Mouse (Mus musculus): ENCODE measurements around the gene Ctsw. TPM values are rescaled to one million over a fixed set of nuclear protein-coding genes. Genes with fewer than 3 reads are reported as not detected.

Ctsw gene
- polyA plus RNA-seq (2016; fragmentation: Nextera tagmentation; extraction: Ambion mirVana), result 3.6 and 3.9 TPM in 2 replicates

DNA sequence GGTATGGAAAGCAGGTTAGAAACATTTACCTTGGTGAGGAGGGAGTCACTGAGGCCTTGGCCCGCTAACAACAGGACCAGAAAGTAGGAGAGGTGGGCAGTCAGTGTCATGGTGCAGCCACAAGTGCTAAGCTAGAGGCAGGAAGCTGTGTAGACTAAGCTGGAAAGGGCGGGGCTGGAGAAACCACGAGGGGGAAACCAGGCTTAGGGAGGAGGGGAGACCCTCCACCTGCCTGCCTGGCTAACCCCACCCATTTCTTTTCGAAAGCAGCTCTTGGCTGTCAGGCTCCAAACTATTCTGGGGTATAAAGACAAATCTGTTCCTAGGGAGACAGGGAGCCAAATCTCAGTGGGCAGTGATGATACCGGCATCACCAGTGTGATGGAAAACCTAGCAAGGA lies at the start of gene Ctsw:
TSS of gene Ctsw (minus strand) at position 134 of the 400 bp plus-strand sequence.
- no peak for ATAC-seq (ENCODE audit: low FRiP score, low read depth)
- H3K27me3 ChIP-seq, result no peaks in the 10 kb centered on the region
- H3K9me3 ChIP-seq, result no peaks in the 10 kb centered on the region
- no peak within 1 kb of the TSS for H3K9ac ChIP-seq (replicated peaks)
- no peak within 1 kb of the TSS for H3K4me2 ChIP-seq (replicated peaks)
- peaks cover 35% of the 10 kb centered on the region for H3K36me3 ChIP-seq
- no peak within 1 kb of the TSS for H3K4me3 ChIP-seq
- H3K27ac ChIP-seq (replicated peaks), result no peak within 1 kb of the TSS
- 59% methylated on average over 5 of the region's 5 CpGs for WGBS
- H3K4me1 ChIP-seq, result peaks cover 10% of the 10 kb centered on the region

DNA sequence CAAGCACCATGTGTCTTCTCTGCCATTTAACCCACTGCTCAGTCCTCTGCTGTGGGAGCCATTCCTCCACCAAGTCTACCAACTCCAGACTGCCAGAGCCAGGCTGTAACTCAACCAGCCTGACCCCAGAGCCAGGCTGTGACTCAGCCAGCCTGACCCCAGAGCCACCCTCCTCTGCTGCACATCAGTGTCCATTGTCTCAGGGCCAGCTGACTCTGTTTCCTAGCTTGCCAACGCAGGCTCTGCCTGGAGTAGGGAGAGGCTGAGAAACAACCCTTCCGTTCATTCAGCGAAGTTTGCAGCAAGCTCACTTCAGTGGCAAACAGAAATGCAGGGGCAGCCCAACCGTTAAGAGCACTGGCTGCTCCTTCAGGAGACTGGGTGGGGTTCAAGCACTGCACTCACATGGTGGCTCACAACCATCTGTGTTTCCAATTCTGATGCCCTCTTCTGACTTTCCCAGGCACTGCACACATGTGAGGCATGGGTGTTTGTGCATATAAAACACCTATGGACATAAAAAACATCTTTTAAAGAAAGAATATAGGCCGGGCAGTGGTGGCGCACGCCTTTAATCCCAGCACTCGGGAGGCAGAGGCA lies 48.7 kb upstream of the Ctsw start:
- Histone ChIP-seq H3K4me3 (no peak overlapping the region), H3K27me3 (no peaks in the 10 kb centered on the region), H3K9me3 (no peaks in the 10 kb centered on the region), H3K27ac (replicated peaks) (no peak overlapping the region), H3K9ac (replicated peaks) (no peak overlapping the region), H3K4me1 (peaks cover 3% of the 10 kb centered on the region; the same call in 1 of the 2 replicates), H3K4me2 (replicated peaks) (no peak overlapping the region), H3K36me3 (no peaks in the 10 kb centered on the region)
- no peak for ATAC-seq (ENCODE audit: low FRiP score, low read depth)
- WGBS, result 83% methylated on average over 8 of the region's 8 CpGs

DNA sequence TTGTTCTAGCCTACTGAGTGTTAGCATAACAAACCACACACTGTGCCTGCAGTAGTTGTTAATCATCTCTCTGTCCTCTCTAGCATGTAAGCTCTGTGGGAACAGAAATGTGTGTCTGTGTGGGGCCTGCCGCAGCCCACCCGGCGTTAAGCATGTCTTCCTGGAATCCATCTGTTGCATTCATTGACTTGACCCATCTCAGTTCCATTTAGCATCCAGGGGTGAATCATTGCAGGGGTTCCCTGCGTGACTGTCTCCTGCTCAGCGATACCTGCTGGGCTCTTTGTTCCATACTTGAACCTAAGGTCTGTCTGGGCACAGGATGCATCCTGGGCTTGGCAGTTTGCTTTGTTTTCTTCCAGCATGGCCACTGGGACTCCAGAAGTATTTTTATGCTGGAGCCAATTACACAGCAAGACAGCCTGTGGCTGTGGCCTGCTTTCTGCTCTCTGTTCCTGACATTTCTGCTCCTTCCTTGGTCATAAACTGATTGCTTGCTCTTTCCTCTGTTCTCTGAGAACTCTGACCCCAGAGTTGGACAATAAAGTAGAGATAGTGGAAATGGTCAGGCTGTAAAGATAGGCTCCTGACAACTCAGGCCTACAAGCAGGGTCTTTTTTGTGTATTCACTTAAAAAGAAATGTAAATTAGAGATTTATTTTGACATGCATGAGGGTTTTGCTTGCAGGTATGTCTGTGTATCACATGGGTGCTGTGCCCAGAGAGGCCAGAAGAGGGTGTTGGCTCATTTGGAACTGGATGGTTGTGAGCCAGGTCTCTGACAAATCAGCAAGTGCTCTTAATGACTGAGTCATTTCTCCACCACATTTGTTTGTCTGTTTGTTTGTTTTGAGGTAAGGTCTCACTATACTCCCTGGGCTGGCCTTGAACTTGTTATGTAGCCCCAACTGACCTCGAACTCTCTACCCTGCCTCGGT lies 47.8 kb upstream of the Ctsw start:
- no peak overlapping the region for H3K4me3 ChIP-seq
- no peaks in the 10 kb centered on the region for H3K9me3 ChIP-seq
- H3K4me2 ChIP-seq (replicated peaks), result no peak overlapping the region
- no peaks in the 10 kb centered on the region for H3K36me3 ChIP-seq
- 71% methylated on average over 7 of the region's 7 CpGs for whole genome bisulfite sequencing
- no peak overlapping the region for H3K27ac ChIP-seq (replicated peaks)
- no peak for ATAC-seq (ENCODE audit: low FRiP score, low read depth)
- H3K27me3 ChIP-seq, result no peaks in the 10 kb centered on the region
- H3K4me1 ChIP-seq, result peaks cover 6% of the 10 kb centered on the region
- H3K9ac ChIP-seq (replicated peaks), result no peak overlapping the region

DNA sequence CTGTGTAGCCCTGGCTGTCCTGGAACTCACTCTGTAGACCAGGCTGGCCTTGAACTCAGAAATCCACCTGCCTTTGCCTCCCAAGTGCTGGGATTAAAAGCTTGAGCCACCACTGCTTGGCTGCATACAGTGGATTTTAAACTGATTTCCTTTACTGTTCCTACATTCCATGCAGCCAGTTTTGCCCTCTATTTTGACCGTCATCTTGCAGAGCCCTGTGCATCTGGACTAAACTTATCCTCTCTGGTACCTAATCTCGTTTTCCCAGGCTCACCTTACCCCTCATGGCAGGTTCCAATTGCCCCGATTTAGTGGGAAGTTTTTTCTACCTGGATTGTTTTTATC lies 44.7 kb upstream of the Ctsw start:
- no peak for ATAC-seq (ENCODE audit: low FRiP score, low read depth)
- no peak overlapping the region for H3K4me3 ChIP-seq
- H3K27me3 ChIP-seq, result no peaks in the 10 kb centered on the region
- WGBS, result 92% methylated on average over 3 of the region's 3 CpGs
- H3K4me1 ChIP-seq, result peaks cover 21% of the 10 kb centered on the region
- peaks cover 7% of the 10 kb centered on the region; the same call in 1 of the 2 replicates for H3K9me3 ChIP-seq
- no peaks in the 10 kb centered on the region for H3K36me3 ChIP-seq
- H3K9ac ChIP-seq (replicated peaks), result no peak overlapping the region
- H3K27ac ChIP-seq (replicated peaks), result no peak overlapping the region
- no peak overlapping the region for H3K4me2 ChIP-seq (replicated peaks)

DNA sequence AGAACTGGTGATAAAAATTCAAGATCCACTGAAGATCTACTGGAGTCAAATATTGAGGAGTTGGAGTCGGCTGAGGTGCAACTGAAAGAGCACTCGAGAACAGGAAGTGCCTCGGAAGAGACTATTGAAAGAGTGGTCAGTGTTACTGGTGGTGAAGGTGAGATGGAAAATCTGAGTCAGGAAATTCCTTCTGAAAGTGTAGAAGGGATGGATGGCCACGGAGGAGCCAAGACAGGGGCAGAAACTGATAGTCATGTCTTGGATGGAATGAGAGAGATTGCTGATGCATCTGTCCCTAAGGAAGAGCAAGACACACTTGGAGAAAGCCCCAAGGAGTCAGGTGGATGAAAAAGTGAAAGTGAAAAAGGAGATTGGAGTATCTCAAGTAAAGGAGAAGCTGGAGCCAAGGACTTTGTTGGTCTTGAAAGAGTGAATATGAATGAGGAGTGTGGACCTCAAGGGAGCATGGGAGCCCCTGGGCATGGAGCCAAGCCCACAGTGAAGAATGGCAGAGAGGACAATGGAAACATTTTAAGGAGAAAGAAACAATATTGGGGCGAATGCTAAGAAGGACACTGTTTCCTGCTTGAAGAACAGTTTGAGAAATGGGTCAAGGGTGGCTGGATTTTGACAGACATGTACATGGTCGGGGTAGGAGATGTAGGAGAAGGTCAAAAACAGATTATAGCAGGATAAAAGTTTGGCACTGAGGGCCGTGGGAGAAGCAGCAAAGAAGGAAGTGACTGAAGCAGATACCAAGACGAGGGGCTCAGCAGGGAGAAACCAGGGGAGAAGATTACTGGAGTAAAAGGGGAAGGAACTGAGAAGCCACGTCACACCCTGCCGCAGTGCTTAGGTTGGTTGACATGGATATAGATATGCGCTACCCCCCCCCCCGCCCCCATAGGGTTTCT lies 44.0 kb upstream of the Ctsw start:
- Histone ChIP-seq H3K9ac (replicated peaks) (no peak overlapping the region), H3K4me3 (no peak overlapping the region), H3K36me3 (no peaks in the 10 kb centered on the region), H3K9me3 (peaks cover 7% of the 10 kb centered on the region; the same call in 1 of the 2 replicates), H3K4me1 (peaks cover 21% of the 10 kb centered on the region), H3K27me3 (no peaks in the 10 kb centered on the region), H3K4me2 (replicated peaks) (no peak overlapping the region), H3K27ac (replicated peaks) (no peak overlapping the region)
- WGBS, result 82% methylated on average over 12 of the region's 12 CpGs
- no peak for ATAC-seq (ENCODE audit: low FRiP score, low read depth)

DNA sequence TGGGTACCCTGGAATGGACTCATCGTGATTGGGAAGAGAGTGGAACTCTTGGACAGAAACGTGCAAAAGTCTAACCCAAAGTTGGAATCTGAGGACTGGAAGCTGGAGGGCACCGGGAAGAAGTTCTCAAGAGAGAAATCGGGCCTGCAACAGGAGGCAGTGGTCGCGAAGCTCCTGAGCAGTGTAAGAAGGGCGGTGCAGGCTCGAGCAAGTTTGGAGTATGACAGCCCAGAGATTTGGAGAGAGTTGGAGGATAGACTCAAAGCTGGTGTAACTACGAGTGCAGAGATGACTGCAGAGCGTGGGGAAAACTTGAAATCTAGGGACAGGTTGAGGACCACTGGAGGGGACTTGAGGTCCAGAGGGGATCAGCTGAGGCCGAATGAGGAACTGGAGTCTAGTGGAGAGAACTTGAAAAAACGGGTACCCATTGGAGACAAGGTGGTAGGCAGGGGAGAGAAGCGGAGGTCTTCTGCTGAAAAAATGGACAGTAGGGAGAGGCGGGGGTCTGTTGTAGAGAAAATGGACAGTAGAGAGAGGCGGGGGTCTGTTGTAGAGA lies 42.8 kb upstream of the Ctsw start:
- no peak for ATAC-seq (ENCODE audit: low FRiP score, low read depth)
- Histone ChIP-seq H3K9me3 (peaks cover 7% of the 10 kb centered on the region; the same call in 1 of the 2 replicates), H3K27ac (replicated peaks) (0 out of 2 replicates have a peak overlapping the region, but pooled peaks have one; percentile 15), H3K4me1 (peaks cover 21% of the 10 kb centered on the region), H3K9ac (replicated peaks) (peak overlapping the region; percentile 54; the same call in 1 of the 2 replicates), H3K27me3 (no peaks in the 10 kb centered on the region), H3K36me3 (no peaks in the 10 kb centered on the region), H3K4me2 (replicated peaks) (peak overlapping the region; percentile 76), H3K4me3 (peak overlapping the region; percentile 50)
- WGBS, result 54% methylated on average over 15 of the region's 15 CpGs

DNA sequence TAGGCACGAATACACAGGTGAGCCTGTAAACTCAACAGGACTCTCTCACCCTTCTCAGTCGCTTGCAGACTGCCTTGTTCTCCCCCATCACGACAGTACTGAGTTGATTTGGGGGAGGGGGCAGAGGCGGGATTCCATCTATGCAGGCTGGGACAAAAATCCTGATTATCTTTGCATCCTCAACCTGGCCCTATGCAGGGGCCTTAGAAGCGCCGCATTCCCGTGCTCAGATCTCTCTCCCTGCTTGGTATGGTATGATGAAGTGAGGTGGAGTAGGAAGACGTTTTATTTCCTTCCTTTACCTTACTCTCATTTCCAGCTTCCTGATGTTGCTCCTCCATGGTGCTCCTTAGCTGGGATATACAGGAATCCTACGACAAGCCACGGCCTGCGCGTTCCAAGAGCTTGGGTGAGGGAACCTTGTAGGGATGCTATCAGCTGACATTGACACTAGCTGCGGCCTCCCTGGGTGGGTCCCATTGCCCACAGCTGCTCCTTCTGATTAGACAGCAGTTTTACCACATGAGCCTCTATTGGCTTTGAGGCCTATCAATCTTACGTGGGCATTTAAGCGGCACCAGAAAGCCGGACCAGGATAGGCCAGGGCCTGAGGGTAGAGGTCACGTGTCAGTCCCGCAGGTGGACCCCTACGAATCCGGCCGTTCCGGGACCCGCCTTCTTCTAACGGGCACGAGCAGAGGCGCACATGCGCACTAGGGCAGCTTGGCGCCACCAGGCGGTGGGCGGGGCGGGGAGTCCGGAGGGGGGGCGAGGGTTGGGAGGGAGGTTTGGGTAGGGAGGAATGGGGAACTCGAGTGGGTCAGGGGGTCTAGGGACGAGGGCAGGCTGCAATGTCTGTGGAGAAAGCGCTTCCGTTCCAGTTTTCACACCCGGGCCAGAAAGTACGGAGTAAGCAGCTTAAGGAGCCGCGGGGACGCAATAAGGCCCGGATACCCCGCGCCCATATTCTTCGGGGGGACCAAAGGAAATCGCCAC lies 42.0 kb upstream of the Ctsw start, which contains the start of gene Snx32:
TSS of gene Snx32 (minus strand) at position 508 of the 996 bp plus-strand sequence.
- WGBS, result 4% methylated on average over 47 of the region's 47 CpGs
- peak within 1 kb of the TSS; percentile 50 for H3K4me3 ChIP-seq
- ATAC-seq (ENCODE audit: low FRiP score, low read depth), result peak; percentile 100
- no peaks in the 10 kb centered on the region for H3K27me3 ChIP-seq
- H3K9ac ChIP-seq (replicated peaks), result peak within 1 kb of the TSS; percentile 54
- H3K4me2 ChIP-seq (replicated peaks), result peak within 1 kb of the TSS; percentile 76
- H3K36me3 ChIP-seq, result no peaks in the 10 kb centered on the region
- H3K9me3 ChIP-seq, result peaks cover 7% of the 10 kb centered on the region; the same call in 1 of the 2 replicates
- H3K27ac ChIP-seq (replicated peaks), result peak within 1 kb of the TSS; percentile 66
- peaks cover 21% of the 10 kb centered on the region for H3K4me1 ChIP-seq

DNA sequence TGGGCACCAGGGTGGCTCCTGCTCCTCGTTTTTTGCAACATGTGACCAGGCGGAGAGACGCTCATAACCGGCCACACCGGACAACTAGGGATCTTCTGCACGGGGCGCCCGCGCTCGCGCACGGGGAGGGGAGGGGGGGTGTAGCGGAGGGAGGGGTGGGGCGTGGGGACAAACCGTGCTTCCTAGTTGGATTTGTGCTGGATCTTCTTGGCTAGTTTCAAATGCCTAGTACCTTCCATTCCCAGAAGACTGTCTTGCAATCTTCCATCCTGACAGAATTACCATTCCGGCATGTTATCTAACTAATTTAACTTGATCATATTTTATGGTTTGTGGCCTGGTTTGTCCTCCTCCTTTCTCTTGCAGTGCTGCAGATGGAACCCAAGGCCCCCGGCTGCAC lies 35.4 kb upstream of the Ctsw start, which contains the start of gene 1700020D05Rik:
TSS of gene 1700020D05Rik (minus strand) at position 101 of the 400 bp plus-strand sequence.
- no peak within 1 kb of the TSS for H3K4me2 ChIP-seq (replicated peaks)
- H3K9me3 ChIP-seq, result 0 out of 2 replicates have a peak, but pooled peaks cover 4% of the 10 kb centered on the region
- no peak within 1 kb of the TSS for H3K4me3 ChIP-seq
- no peaks in the 10 kb centered on the region; the same call in 1 of the 2 replicates for H3K27me3 ChIP-seq
- no peak for ATAC-seq (ENCODE audit: low FRiP score, low read depth)
- 58% methylated on average over 17 of the region's 17 CpGs for WGBS
- H3K27ac ChIP-seq (replicated peaks), result no peak within 1 kb of the TSS
- H3K9ac ChIP-seq (replicated peaks), result no peak within 1 kb of the TSS
- peaks cover 3% of the 10 kb centered on the region; the same call in 1 of the 2 replicates for H3K36me3 ChIP-seq
- no peaks in the 10 kb centered on the region for H3K4me1 ChIP-seq

DNA sequence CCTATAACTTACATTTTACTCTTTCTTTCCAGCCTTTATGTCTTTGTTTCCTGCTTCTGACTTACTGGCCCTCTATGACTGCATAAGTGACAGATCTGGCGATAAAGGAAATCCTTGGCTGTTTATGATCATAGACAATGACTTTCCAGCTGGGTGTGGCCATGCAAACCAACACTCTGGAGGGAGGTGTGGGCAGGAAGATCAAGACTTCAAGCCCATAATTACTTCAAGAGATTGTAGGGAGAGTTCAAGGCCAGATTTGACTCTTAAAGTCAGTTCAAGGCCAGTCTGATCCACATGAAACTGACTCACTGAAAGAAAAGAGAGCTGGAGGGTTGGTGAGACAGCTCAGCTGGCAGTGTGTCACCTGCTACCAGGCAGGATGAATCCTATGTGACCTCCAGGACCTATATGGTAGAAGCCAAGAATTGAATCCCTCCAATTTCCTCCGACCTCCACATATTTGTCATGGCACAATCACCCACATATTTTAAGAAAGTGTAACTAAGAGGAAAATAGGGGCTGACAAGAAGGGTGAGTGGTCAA lies 32.1 kb upstream of the Ctsw start:
- Histone ChIP-seq H3K9ac (replicated peaks) (no peak overlapping the region), H3K27me3 (no peaks in the 10 kb centered on the region; the same call in 1 of the 2 replicates), H3K4me1 (no peaks in the 10 kb centered on the region), H3K27ac (replicated peaks) (no peak overlapping the region), H3K4me2 (replicated peaks) (no peak overlapping the region), H3K36me3 (peaks cover 30% of the 10 kb centered on the region), H3K4me3 (no peak overlapping the region), H3K9me3 (no peaks in the 10 kb centered on the region)
- 91% methylated on average over 2 of the region's 2 CpGs for WGBS
- no peak for ATAC-seq (ENCODE audit: low FRiP score, low read depth)

DNA sequence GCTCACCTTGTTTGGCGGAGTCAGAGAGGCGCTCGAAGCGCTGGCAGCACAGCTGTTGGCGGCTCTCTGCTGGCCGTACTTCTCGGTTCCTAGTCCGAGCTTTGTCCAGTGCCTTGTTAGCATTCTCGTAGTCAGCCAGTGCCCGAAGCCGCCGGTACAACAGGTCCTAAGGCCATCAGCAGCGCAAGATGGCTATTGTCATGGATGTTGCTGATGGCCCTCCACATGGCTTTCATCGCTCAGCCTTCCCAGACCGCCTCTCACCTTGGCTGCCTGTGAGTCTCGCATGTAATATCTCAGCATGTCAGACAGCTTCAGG lies 27.7 kb upstream of the Ctsw start:
- Histone ChIP-seq H3K36me3 (peaks cover 58% of the 10 kb centered on the region), H3K9me3 (no peaks in the 10 kb centered on the region), H3K27ac (replicated peaks) (0 out of 2 replicates have a peak overlapping the region, but pooled peaks have one; percentile 17), H3K4me3 (no peak overlapping the region), H3K4me1 (peaks cover 18% of the 10 kb centered on the region), H3K4me2 (replicated peaks) (no peak overlapping the region), H3K9ac (replicated peaks) (no peak overlapping the region), H3K27me3 (no peaks in the 10 kb centered on the region)
- 87% methylated on average over 16 of the region's 16 CpGs for WGBS
- ATAC-seq (ENCODE audit: low FRiP score, low read depth), result no peak

Data from midbrain, embryonic 12.5 days (tissue).